Mouse (Mus musculus) CH12.LX (cell line): ENCODE data around the gene Lman1l. TPM values are rescaled to one million over a fixed set of nuclear protein-coding genes. Genes with fewer than 3 reads are reported as not detected.

Experiments
- DNase-seq: peaks from one replicate; pipeline ENCODE4 v3.0.0-alpha.2; 2013; ENCODE audit errors: extremely low read depth
- H3K27ac ChIP-seq: 2 replicates; pipeline ENCODE4 v1.5.1; 2012; ENCODE audit warnings: low read depth, mild to moderate bottlenecking, control low read depth, moderate library complexity; ENCODE audit not compliant: insufficient read depth
- H3K27me3 ChIP-seq: replicated peaks from 2 replicates; pipeline ENCODE3; 2012; ENCODE audit warnings: inconsistent platforms
- H3K36me3 ChIP-seq, 2 experiments: replicated peaks in 1 of 2; 2 replicates each; pipeline versions ENCODE3 to v1.6.1; 2012; ENCODE audit warnings: inconsistent platforms in 1 of 2, low read length in 1 of 2, mild to moderate bottlenecking in 1 of 2, mixed read lengths in 1 of 2, moderate library complexity in 1 of 2; ENCODE audit not compliant: control insufficient read depth in 1 of 2, insufficient read depth in 1 of 2
- H3K4me1 ChIP-seq, 2 experiments: 2 replicates each; pipeline ENCODE4 v1.6.1; 2012; ENCODE audit warnings: inconsistent platforms in 1 of 2, moderate library complexity in 1 of 2; ENCODE audit not compliant: insufficient read depth in 2 of 2, control insufficient read depth in 1 of 2
- H3K4me2 ChIP-seq: 2 replicates; pipeline ENCODE4 v1.6.1; 2012; ENCODE audit warnings: low read depth, mild to moderate bottlenecking, control low read depth; ENCODE audit not compliant: poor library complexity, insufficient read depth, severe bottlenecking
- H3K4me3 ChIP-seq, 3 experiments: fragments of 150-350 bp in 1 of 3; sonication (generic) in 1 of 3; replicated peaks in 1 of 3; 2 replicates each; pipeline versions ENCODE3 to v1.5.1; 2011 to 2012; ENCODE audit warnings: low read depth in 2 of 3, low read length in 2 of 3, mild to moderate bottlenecking in 2 of 3, moderate library complexity in 2 of 3, control low read depth in 1 of 3, improper control_type of control experiment in 1 of 3, inconsistent platforms in 1 of 3, mixed read lengths in 1 of 3; ENCODE audit not compliant: poor library complexity in 1 of 3
- H3K79me2 ChIP-seq: replicated peaks from 2 replicates; pipeline ENCODE4 v1.6.1; 2012; ENCODE audit warnings: mild to moderate bottlenecking, moderate library complexity; ENCODE audit not compliant: control insufficient read depth, poor library complexity, insufficient read depth, severe bottlenecking; ENCODE audit errors: extremely low read depth
- H3K9ac ChIP-seq: 2 replicates; pipeline ENCODE4 v1.6.1; 2012; ENCODE audit warnings: low read depth, mild to moderate bottlenecking, control low read depth, moderate library complexity; ENCODE audit not compliant: insufficient read depth
- H3K9me3 ChIP-seq: replicated peaks from 2 replicates; pipeline ENCODE3; 2012; ENCODE audit warnings: low read length, inconsistent platforms, mixed read lengths
- E2F4 ChIP-seq: IDR thresholded peaks from 2 replicates; pipeline ENCODE4 v1.6.1; 2011; ENCODE audit warnings: low read depth, low read length, improper control_type of control experiment; ENCODE audit not compliant: insufficient replicate concordance
- ELF1 ChIP-seq: IDR thresholded peaks from 2 replicates; pipeline ENCODE4 v1.6.1; 2014; ENCODE audit warnings: low read depth, mild to moderate bottlenecking, inconsistent platforms, low read length, improper control_type of control experiment
- EP300 ChIP-seq: IDR thresholded peaks from 2 replicates; pipeline ENCODE4 v1.6.1; 2011; ENCODE audit warnings: low read length, improper control_type of control experiment
- HCFC1 ChIP-seq: IDR thresholded peaks from 2 replicates; pipeline ENCODE4 v1.6.1; 2012; ENCODE audit warnings: low read depth, mild to moderate bottlenecking, inconsistent platforms, low read length, improper control_type of control experiment
- IRF4 ChIP-seq: IDR thresholded peaks from 2 replicates; pipeline ENCODE4 v1.6.1; 2014; ENCODE audit warnings: low read depth, mild to moderate bottlenecking, inconsistent platforms, low read length, improper control_type of control experiment
- JUND ChIP-seq: conservative IDR thresholded peaks from 2 replicates; pipeline ENCODE4 v1.6.1; 2011; ENCODE audit warnings: low read depth, low read length, improper control_type of control experiment
- MEF2A ChIP-seq: IDR thresholded peaks from 2 replicates; pipeline ENCODE4 v1.6.1; 2014; ENCODE audit warnings: low read depth, mild to moderate bottlenecking, inconsistent platforms, low read length, improper control_type of control experiment, borderline replicate concordance
- MXI1 ChIP-seq: IDR thresholded peaks from 2 replicates; pipeline ENCODE4 v1.6.1; 2011; ENCODE audit warnings: mild to moderate bottlenecking, low read depth, low read length, improper control_type of control experiment
- NRF1 ChIP-seq: IDR thresholded peaks from 2 replicates; pipeline ENCODE4 v1.6.1; 2014; ENCODE audit warnings: low read depth, mild to moderate bottlenecking, inconsistent platforms, low read length, improper control_type of control experiment, moderate library complexity
- PAX5 ChIP-seq: IDR thresholded peaks from 2 replicates; pipeline ENCODE4 v1.6.1; 2012; ENCODE audit warnings: low read length, inconsistent platforms, mixed read lengths
- POLR2AphosphoS2 ChIP-seq: IDR thresholded peaks from 2 replicates; pipeline ENCODE4 v1.6.1; 2011; ENCODE audit warnings: low read depth, low read length, improper control_type of control experiment
- RAD21 ChIP-seq: IDR thresholded peaks from 2 replicates; pipeline ENCODE4 v1.6.1; 2011; ENCODE audit warnings: low read depth, mild to moderate bottlenecking, low read length, improper control_type of control experiment, moderate library complexity
- SIN3A ChIP-seq: IDR thresholded peaks from 2 replicates; pipeline ENCODE4 v1.6.1; 2012; ENCODE audit warnings: low read length, improper control_type of control experiment, inconsistent platforms
- UBTF ChIP-seq: IDR thresholded peaks from 2 replicates; pipeline ENCODE4 v1.6.1; 2012; ENCODE audit warnings: low read depth, mild to moderate bottlenecking, inconsistent platforms, low read length, improper control_type of control experiment, moderate library complexity
- USF1 ChIP-seq: IDR thresholded peaks from 2 replicates; pipeline ENCODE4 v1.6.1; 2014; ENCODE audit warnings: low read depth, mild to moderate bottlenecking, inconsistent platforms, low read length, improper control_type of control experiment
- ZC3H11A ChIP-seq: IDR thresholded peaks from 2 replicates; pipeline ENCODE4 v1.6.1; 2012; ENCODE audit warnings: low read depth, mild to moderate bottlenecking, inconsistent platforms, low read length, improper control_type of control experiment
- dilution Hi-C: fragments of 300-500 bp; cut with MboI; formaldehyde crosslinking; loops from 2 replicates; pipeline ENCODE4 v1.14.3; 2020; ENCODE audit warnings: low sequenced_read_pairs; ENCODE audit not compliant: extremely low pct_unique_long_range_greater_than_20kb, extremely low pct_ligation_motif_present
- in situ Hi-C: fragments of 300-500 bp; cut with MboI; formaldehyde crosslinking; loops from 3 replicates; pipeline ENCODE4 v1.14.3; 2019; ENCODE audit warnings: low sequenced_read_pairs, low pct_ligation_motif_present, low pct_unique_long_range_greater_than_20kb, mixed read lengths
- polyA plus RNA-seq: library from polyadenylated mRNA; unstranded; fragments of >175 nt; gene quantifications from 2 replicates; pipeline ENCODE4 v1.2.1, GENCODE M21; 2012; ENCODE audit warnings: low read depth; ENCODE audit not compliant: insufficient read length
- total RNA-seq, 2 experiments: library from RNA; depleted of rRNA; stranded (reverse); fragments of 300-350 nt in 1 of 2; fragments of >200 nt in 1 of 2; gene quantifications; 2 replicates each; pipeline ENCODE4 v1.2.3; 2012 to 2014

The Lman1l gene
- total and polyA plus RNA-seq, 3 experiments = 0.19 TPM; not detected in 2

DNA sequence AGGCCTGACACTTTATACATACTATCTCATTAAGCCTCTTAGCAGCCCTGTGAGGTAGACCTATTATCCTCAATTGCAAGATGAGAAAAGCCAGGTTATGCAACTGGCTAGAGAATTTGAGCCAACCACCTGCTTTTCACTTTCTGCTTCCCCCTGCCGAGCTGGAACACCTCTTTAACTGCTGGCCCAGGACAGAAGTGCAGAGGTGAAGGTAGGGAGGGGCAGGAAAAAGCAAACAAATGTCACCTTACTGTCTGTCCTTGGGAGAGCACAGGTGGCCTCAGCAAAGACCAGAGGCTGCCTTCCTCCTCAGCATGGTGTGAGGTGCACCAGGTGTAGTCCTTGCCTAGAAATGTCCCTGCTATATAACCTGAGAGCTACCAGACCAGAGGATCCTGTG lies 47.7 kb upstream of the Lman1l start:
- H3K27ac ChIP-seq = no peak overlapping the region
- TF ChIP-seq EP300 = no peak
- TF ChIP-seq MXI1 = no peak
- TF ChIP-seq JUND = no peak
- TF ChIP-seq MEF2A = no peak
- H3K9ac ChIP-seq = no peak overlapping the region
- no peak overlapping the region for H3K4me3 ChIP-seq
- no peaks in the 10 kb centered on the region; a peak in 1 of 4 replicates for H3K4me1 ChIP-seq
- H3K9me3 ChIP-seq = peaks cover 3% of the 10 kb centered on the region
- no peak for DNase-seq
- in situ Hi-C loops = loop anchor here (5.0 kb wide), 1 partner anchor 84 kb away; no protein-coding TSS in a partner anchor
- H3K27me3 ChIP-seq = peaks cover 39% of the 10 kb centered on the region
- H3K4me2 ChIP-seq = no peak overlapping the region
- dilution Hi-C loops = no loop called here
- H3K36me3 ChIP-seq = no peaks in the 10 kb centered on the region
- H3K79me2 ChIP-seq = no peaks in the 10 kb centered on the region

DNA sequence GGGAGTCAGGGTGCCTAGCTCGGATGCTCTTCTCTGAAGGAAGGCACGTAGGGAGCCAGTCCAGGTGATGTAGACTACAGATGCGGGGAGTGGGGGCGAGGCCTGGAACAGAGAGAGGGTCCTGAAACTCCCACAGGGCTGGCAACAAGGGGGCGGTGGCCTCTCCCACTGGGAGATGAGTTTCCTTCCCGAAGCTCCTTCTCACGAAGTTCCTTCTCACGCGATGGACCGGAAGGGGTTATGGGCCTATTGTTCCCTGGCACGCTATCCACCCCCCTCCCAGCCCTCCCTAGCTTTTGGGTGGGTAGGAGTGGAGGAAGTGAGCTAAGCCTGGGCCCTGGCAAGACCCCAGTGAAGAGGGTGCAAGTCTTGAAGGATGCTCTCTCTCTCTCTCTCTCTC lies 47.2 kb upstream of the Lman1l start:
- H3K9ac ChIP-seq = no peak overlapping the region
- no peak for DNase-seq
- no peak overlapping the region for H3K4me3 ChIP-seq
- TF ChIP-seq E2F4 (no peak), MEF2A (no peak), POLR2AphosphoS2 (no peak), HCFC1 (no peak), NRF1 (no peak), ELF1 (no peak)
- TF ChIP-seq, all 38 proteins: peak for 0
- in situ Hi-C loops (loop anchor here (5.0 kb wide), 1 partner anchor 84 kb away; no protein-coding TSS in a partner anchor), dilution Hi-C loops (no loop called here)
- Histone ChIP-seq H3K27me3 (peaks cover 39% of the 10 kb centered on the region), H3K4me1 (no peaks in the 10 kb centered on the region; a peak in 1 of 4 replicates), H3K36me3 (no peaks in the 10 kb centered on the region), H3K4me2 (no peak overlapping the region), H3K9me3 (peaks cover 3% of the 10 kb centered on the region), H3K79me2 (no peaks in the 10 kb centered on the region), H3K27ac (no peak overlapping the region)

- H3K27ac ChIP-seq = no peak overlapping the region
- in situ Hi-C loops = loop anchor here (5.0 kb wide), 1 partner anchor 85 kb away; no protein-coding TSS in a partner anchor
- TF ChIP-seq MXI1 (no peak), POLR2AphosphoS2 (no peak), RAD21 (no peak), ZC3H11A (no peak), UBTF (no peak), PAX5 (no peak), SIN3A (no peak), IRF4 (no peak), USF1 (no peak)
These were observed 46.6 kb upstream of the Lman1l start for GRCm38 (mm10) chr9:57667136-57667535.

More at GRCm38 (mm10) chr9:57667136-57667535, 46.6 kb upstream of the Lman1l start:
- Histone ChIP-seq H3K4me1 (no peaks in the 10 kb centered on the region; a peak in 1 of 4 replicates), H3K27me3 (peaks cover 38% of the 10 kb centered on the region), H3K36me3 (no peaks in the 10 kb centered on the region), H3K4me2 (no peak overlapping the region), H3K9ac (no peak overlapping the region), H3K4me3 (no peak overlapping the region), H3K9me3 (peaks cover 3% of the 10 kb centered on the region), H3K79me2 (no peaks in the 10 kb centered on the region)
- dilution Hi-C loops = no loop called here
- no peak for DNase-seq
